Mouse (Mus musculus) liver, embryonic 12.5 days (tissue): ENCODE results near the gene Tfrc. TPM values are rescaled to one million over a fixed set of nuclear protein-coding genes. Genes with fewer than 3 reads are reported as not detected.
A peak's percentile ranks its signal among the peaks of the same experiment; 100 is the strongest.
"Not testable (repeated sequence)": the region's sequence is repeated elsewhere in the genome, so short reads cannot be mapped to it uniquely, and the experiment has no call there.

ENCODE experiments used
- ATAC-seq: fragments of 200-750 bp; cut with Nextera tagmentation; 2 replicates; pipeline ENCODE4 v1.8.0; 2017; ENCODE audit warnings: moderate number of reproducible peaks, mild to moderate bottlenecking, moderate library complexity
- H3K27ac ChIP-seq: fragments of 300-500 bp; sonication (generic); 2 replicates; pipeline ENCODE4 v1.5.1; 2016; ENCODE audit warnings: mild to moderate bottlenecking
- H3K27me3 ChIP-seq: fragments of 300-500 bp; sonication (generic); replicated peaks from 2 replicates; pipeline ENCODE4 v1.6.1; 2016; ENCODE audit warnings: mild to moderate bottlenecking, moderate library complexity
- H3K36me3 ChIP-seq: fragments of 300-500 bp; sonication (generic); 2 replicates; pipeline ENCODE4 v1.6.1; 2016; ENCODE audit warnings: mild to moderate bottlenecking, moderate library complexity
- H3K4me1 ChIP-seq: fragments of 300-500 bp; sonication (generic); 2 replicates; pipeline ENCODE4 v1.6.1; 2016
- H3K4me2 ChIP-seq: fragments of 300-500 bp; sonication (generic); 2 replicates; pipeline ENCODE4 v1.6.1; 2016; ENCODE audit warnings: mild to moderate bottlenecking, moderate library complexity
- H3K4me3 ChIP-seq: fragments of 300-500 bp; sonication (generic); 2 replicates; pipeline ENCODE4 v1.5.1; 2016; ENCODE audit warnings: mild to moderate bottlenecking, moderate library complexity
- H3K9ac ChIP-seq: fragments of 300-500 bp; sonication (generic); 2 replicates; pipeline ENCODE4 v1.6.1; 2016; ENCODE audit warnings: mild to moderate bottlenecking, moderate library complexity
- H3K9me3 ChIP-seq: fragments of 300-500 bp; sonication (generic); replicated peaks from 2 replicates; pipeline ENCODE4 v1.6.1; 2016; ENCODE audit warnings: mild to moderate bottlenecking, moderate library complexity
- WGBS: fragments of 180-500 bp; shearing (Covaris S2); methylation state at CpG from one replicate; pipeline ENCODE4 v1.1.7; 2016; ENCODE audit not compliant: insufficient replicate concordance; 5-methylcytosine and 5-hydroxymethylcytosine counted together
- polyA plus RNA-seq: library from polyadenylated mRNA; unstranded; fragments of >200 nt; fragmentation: Nextera tagmentation; extraction: Ambion mirVana; gene quantifications from 2 replicates; pipeline ENCODE4 v1.2.1, GENCODE M21; 2016

Tfrc gene
- polyA plus RNA-seq, 1 experiment from 2014 or later, result 327 TPM

DNA sequence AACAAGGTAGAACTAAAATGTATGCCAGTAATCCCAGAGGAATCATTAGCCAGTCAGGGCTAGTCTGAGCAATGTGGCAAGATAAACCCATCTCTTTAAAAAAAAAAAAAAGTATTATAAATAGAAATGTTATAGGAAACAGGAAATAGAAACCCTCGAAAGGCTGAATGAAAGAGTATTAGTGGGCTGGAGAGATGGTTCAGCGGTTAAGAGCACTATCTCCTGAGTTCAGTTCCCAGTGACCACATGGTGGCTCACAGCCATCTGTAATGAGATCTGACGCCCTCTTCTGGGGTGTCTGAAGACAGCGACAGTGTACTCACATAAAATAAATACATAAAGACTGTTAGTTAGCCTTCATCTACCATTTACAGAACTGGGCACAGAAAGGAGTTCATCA lies 5.3 kb downstream of the Tfrc start:
- Histone ChIP-seq H3K27me3 (no peaks in the 10 kb centered on the region), H3K27ac (peak overlapping the region; percentile 96), H3K36me3 (peaks cover 84% of the 10 kb centered on the region), H3K9ac (peak overlapping the region; percentile 56; the same call in 1 of the 2 replicates), H3K4me2 (peak overlapping the region; percentile 78), H3K4me3 (peak overlapping the region; percentile 23; the same call in 1 of the 2 replicates), H3K4me1 (peaks cover 33% of the 10 kb centered on the region), H3K9me3 (no peaks in the 10 kb centered on the region)
- WGBS, result 26% methylated on average over 4 of the region's 4 CpGs
- no peak for ATAC-seq

DNA sequence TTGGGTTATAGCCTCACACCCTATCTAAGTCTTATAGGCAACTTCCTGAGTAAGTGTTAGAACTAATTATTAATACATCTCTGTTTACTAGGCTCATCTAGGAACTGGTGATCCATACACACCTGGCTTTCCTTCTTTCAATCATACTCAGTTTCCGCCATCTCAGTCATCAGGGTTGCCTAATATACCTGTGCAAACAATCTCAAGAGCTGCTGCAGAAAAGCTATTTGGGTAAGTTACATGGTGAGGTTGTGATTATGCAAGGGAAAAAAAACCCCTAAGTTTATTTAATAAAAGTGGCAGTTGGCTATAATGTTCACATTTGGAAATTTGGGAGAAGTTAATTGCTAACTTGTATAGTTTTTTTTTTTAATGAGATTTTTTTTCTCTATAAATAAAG lies 10.2 kb downstream of the Tfrc start:
- Histone ChIP-seq H3K9ac (no peak overlapping the region), H3K4me1 (peaks cover 23% of the 10 kb centered on the region), H3K27ac (0 out of 2 replicates have a peak overlapping the region, but pooled peaks have one; percentile 18), H3K36me3 (peaks cover 100% of the 10 kb centered on the region), H3K4me3 (no peak overlapping the region), H3K27me3 (no peaks in the 10 kb centered on the region), H3K9me3 (no peaks in the 10 kb centered on the region), H3K4me2 (no peak overlapping the region)
- 85% methylated on average over 1 of the region's 1 CpGs for WGBS
- no peak for ATAC-seq

DNA sequence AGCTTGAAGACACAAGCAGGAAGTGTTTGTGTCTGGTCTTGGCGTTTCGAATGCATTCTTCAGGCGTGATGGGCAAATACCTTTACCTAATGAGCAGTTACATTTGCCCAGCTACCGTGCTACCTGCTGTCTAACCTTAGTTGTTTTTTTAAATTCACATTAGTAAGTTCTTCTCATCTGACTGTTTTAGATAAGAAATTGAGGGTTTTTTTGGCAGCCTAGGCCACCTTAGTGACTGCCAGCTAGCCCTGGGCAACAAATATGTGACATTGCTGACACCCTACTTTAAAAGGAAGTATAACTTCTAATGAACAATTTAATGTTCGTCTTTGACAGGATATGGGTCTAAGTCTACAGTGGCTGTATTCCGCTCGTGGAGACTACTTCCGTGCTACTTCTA lies 19.4 kb downstream of the Tfrc start:
- peak overlapping the region; percentile 7; the same call in 1 of the 2 replicates for H3K27ac ChIP-seq
- no peaks in the 10 kb centered on the region for H3K27me3 ChIP-seq
- no peaks in the 10 kb centered on the region for H3K9me3 ChIP-seq
- 0 out of 2 replicates have a peak, but pooled peaks cover 4% of the 10 kb centered on the region for H3K4me1 ChIP-seq
- H3K4me2 ChIP-seq, result no peak overlapping the region
- ATAC-seq, result no peak
- H3K9ac ChIP-seq, result no peak overlapping the region
- no peak overlapping the region for H3K4me3 ChIP-seq
- 88% methylated on average over 8 of the region's 8 CpGs for WGBS
- peaks cover 99% of the 10 kb centered on the region for H3K36me3 ChIP-seq

DNA sequence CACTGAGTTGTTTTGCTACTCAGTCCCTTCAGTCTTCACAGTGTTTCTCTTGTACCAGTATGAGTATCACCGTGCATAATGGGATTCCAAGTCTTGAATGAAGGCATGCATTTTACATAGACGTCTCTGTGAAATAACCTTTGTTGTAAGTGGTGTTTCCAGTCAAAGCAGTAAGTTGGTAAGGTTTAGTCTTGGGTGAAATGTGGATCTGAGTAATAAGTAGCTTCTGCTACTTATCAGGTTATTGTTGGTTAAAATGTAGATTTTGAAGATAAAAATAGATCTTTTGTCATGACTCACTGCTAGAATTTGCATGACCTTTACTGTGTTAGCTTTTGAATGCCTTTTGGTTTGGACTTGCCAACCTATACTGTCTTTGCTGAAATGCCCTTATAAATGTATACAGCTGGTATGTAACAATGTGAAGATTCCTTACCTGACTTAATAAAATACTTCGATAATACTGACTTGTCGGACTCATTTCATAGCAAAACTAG lies 23.7 kb downstream of the Tfrc start:
- H3K27me3 ChIP-seq, result peaks cover 3% of the 10 kb centered on the region
- H3K36me3 ChIP-seq, result peaks cover 66% of the 10 kb centered on the region
- ATAC-seq, result no peak
- H3K4me1 ChIP-seq, result no peaks in the 10 kb centered on the region; the same call in 1 of the 2 replicates
- H3K9me3 ChIP-seq, result no peaks in the 10 kb centered on the region
- 87% methylated on average over 4 of the region's 4 CpGs for WGBS
- H3K4me2 ChIP-seq, result no peak overlapping the region
- no peak overlapping the region for H3K27ac ChIP-seq
- no peak overlapping the region for H3K4me3 ChIP-seq
- H3K9ac ChIP-seq, result no peak overlapping the region

DNA sequence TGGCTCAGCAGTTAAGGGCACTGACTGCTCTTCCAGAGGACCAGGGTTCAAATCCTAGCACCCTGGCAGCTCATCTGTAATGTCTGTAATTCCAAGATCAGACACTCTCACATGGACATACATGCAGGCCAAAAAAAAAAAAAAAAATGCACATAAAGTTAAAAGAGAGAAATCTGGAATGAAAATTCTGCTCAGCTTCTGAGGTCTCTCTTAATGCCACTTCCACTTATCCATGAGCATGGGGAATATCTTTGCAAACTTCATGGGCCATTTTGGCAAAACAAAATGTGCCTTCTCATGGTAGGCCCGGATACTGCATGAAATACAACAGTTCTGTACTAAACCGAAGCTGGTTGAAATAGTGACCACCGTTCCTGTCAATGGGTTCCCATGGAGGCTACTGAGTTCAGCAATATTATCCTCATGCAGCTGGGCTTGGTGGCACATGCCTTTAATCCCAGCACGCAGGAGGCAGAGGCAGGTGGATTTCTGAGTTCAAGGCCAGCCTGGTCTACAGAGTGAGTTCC lies 24.8 kb downstream of the Tfrc start:
- Histone ChIP-seq H3K4me1 (peaks cover 8% of the 10 kb centered on the region), H3K27ac (peak overlapping the region; percentile 70), H3K9ac (no peak overlapping the region), H3K36me3 (peaks cover 54% of the 10 kb centered on the region), H3K4me2 (no peak overlapping the region), H3K9me3 (no peaks in the 10 kb centered on the region), H3K4me3 (no peak overlapping the region), H3K27me3 (peaks cover 7% of the 10 kb centered on the region)
- ATAC-seq, result peak; percentile 48
- 79% methylated on average over 4 of the region's 4 CpGs for WGBS

DNA sequence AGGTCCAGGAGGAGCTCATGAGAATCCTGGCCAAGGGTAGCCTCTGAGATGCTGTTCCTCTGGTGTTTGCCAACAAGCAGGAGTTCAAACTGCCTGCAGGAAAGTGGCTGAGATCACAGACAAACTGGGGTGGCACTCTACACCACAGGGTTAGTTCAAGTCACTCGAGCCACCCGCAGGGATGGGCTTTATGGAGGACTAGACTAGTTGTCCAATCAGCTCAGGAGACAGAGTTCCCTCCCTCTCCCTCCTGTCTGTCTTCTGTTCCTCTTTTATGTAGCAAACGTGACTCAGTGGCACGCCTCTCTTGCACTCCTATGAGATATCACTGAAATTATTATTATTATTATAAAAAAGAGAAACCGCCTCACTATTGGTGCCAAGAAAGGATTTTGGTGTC lies 25.5 kb downstream of the Tfrc start:
- Histone ChIP-seq H3K9me3 (no peaks in the 10 kb centered on the region), H3K9ac (no peak overlapping the region), H3K4me1 (peaks cover 10% of the 10 kb centered on the region), H3K27me3 (peaks cover 7% of the 10 kb centered on the region), H3K4me2 (no peak overlapping the region), H3K36me3 (peaks cover 48% of the 10 kb centered on the region), H3K27ac (peak overlapping the region; percentile 70), H3K4me3 (no peak overlapping the region)
- 61% methylated on average over 5 of the region's 5 CpGs for WGBS
- ATAC-seq, result peak; percentile 53

DNA sequence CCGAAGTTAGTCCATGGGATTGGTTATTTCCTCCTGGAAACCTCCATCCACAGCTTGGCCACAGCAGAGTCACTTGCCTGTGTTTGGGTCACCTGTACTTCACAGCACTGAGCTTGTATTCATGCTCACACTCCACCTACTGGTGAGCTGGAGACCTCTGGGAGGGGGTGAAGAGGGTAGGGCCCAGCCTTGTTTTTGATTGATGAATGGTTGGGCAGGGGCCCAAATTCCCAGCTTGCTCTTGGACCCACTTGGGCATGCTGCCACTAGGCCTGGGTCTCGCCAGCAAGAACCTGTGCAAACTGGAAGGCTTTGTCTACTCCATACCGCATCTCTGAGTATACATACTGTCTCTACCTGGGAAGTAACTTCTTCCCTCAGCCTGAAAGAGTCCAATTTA lies 26.6 kb downstream of the Tfrc start:
- H3K9ac ChIP-seq, result no peak overlapping the region
- peaks cover 10% of the 10 kb centered on the region for H3K4me1 ChIP-seq
- no peak overlapping the region for H3K4me2 ChIP-seq
- ATAC-seq, result no peak
- 75% methylated on average over 3 of the region's 3 CpGs for WGBS
- no peaks in the 10 kb centered on the region for H3K9me3 ChIP-seq
- peaks cover 36% of the 10 kb centered on the region for H3K36me3 ChIP-seq
- H3K4me3 ChIP-seq, result no peak overlapping the region
- H3K27me3 ChIP-seq, result peaks cover 7% of the 10 kb centered on the region
- no peak overlapping the region; the same call in 1 of the 2 replicates for H3K27ac ChIP-seq

DNA sequence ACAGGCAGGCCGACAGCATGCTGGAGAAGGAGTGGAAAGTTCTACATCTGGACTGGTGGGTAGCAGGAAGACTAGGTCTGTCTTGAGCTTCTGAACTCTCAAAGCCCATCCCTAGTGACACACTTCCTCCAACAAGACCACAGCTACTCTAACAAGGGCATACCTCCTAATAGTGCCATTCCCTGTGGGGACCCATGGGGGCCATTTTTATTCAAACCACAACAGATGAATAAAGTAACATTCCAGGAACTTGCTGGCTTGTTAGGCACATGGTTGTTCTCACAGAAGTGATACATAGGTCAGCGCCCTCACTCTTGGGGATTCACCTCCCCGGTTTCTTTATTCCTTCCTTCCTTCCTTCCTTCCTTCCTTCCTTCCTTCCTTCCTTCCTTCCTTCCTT lies 27.6 kb downstream of the Tfrc start:
- Histone ChIP-seq H3K9ac (no peak overlapping the region), H3K27ac (no peak overlapping the region), H3K27me3 (peaks cover 7% of the 10 kb centered on the region), H3K36me3 (peaks cover 26% of the 10 kb centered on the region), H3K4me1 (peaks cover 10% of the 10 kb centered on the region), H3K4me3 (no peak overlapping the region), H3K4me2 (no peak overlapping the region), H3K9me3 (no peaks in the 10 kb centered on the region)
- WGBS, result 68% methylated on average over 3 of the region's 3 CpGs
- ATAC-seq, result no peak

DNA sequence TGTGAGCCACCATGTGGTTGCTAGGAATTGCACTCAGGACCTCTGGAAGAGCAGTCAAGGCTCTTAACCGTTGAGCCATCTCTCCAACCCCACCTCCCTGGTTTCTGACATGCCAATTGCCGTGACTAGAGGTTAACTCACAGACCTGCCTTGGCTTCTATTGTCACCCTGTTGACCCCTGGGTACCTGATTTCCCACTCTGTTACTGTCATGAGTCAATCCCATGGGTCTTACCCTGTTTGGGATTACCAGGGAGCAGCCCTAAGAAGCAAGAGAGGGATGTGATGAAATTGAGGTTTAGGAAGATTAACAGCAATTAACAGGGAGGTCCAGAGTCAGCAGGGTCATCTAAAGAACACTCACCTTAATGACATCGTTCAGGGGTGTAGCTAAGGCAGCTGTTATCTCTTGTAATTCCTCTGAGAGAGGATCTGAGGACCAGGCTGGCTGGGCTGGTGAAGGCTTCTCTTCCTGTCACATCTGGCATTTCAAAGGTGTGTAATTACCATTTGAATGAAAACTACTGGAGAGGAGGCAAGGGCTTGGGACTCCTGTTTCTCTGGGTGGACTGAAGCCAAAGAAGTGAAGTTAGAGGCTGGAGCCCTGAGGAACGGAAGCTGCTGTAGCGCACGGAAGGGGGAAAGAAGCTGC lies 28.3 kb downstream of the Tfrc start:
- Histone ChIP-seq H3K4me2 (no peak overlapping the region), H3K4me3 (no peak overlapping the region), H3K4me1 (peaks cover 10% of the 10 kb centered on the region), H3K27ac (no peak overlapping the region), H3K36me3 (peaks cover 19% of the 10 kb centered on the region), H3K27me3 (peaks cover 7% of the 10 kb centered on the region), H3K9ac (no peak overlapping the region), H3K9me3 (no peaks in the 10 kb centered on the region)
- WGBS, result 30% methylated on average over 6 of the region's 6 CpGs
- no peak for ATAC-seq

DNA sequence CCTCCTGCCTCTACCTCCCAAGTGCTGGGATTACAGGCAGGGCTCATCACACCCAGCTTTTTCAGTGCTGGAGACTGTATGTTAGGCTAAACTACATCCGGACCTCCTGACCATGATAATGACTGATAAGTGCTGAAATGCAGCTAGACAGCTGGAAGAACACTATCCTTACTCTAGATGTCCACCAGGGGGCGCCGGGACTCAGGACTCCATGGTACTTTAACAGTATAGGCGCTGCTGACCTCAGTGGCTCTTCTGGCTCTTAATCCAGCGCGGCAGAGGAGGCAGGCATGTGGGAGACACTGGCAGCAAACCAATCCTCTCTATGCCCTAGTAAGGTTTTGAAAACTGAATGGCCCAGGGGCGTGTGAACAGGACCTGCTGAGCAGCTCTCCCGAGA lies 29.8 kb downstream of the Tfrc start:
- peaks cover 5% of the 10 kb centered on the region; the same call in 1 of the 2 replicates for H3K36me3 ChIP-seq
- peak; percentile 76 for ATAC-seq
- peaks cover 19% of the 10 kb centered on the region for H3K4me1 ChIP-seq
- H3K27me3 ChIP-seq, result peaks cover 7% of the 10 kb centered on the region
- H3K4me3 ChIP-seq, result no peak overlapping the region
- H3K9me3 ChIP-seq, result no peaks in the 10 kb centered on the region
- H3K9ac ChIP-seq, result no peak overlapping the region
- H3K27ac ChIP-seq, result no peak overlapping the region
- H3K4me2 ChIP-seq, result no peak overlapping the region; the same call in 1 of the 2 replicates
- 10% methylated on average over 8 of the region's 8 CpGs for WGBS

DNA sequence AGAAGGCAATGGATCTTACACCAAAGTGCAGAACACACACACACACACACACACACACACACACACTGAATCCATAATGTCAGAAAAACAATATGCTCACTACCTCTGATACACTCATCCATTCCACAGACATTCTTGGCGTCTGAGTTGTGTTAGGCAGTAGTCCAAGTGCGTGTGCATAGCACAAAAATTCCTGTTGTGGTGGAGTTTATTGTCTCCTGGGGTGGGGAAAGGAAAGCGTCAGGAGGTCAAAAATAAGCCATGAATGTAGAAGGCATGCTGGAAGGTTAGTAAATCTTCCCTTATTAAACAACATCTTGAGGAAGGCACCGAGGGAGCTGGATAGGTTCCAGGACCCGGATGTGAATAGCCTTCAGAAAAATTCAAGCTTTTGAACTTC lies 31.4 kb downstream of the Tfrc start:
- Histone ChIP-seq H3K4me2 (no peak overlapping the region), H3K27ac (no peak overlapping the region), H3K4me1 (peaks cover 29% of the 10 kb centered on the region), H3K9ac (no peak overlapping the region), H3K36me3 (no peaks in the 10 kb centered on the region), H3K27me3 (peaks cover 7% of the 10 kb centered on the region), H3K4me3 (no peak overlapping the region), H3K9me3 (no peaks in the 10 kb centered on the region)
- ATAC-seq, result no peak
- 77% methylated on average over 5 of the region's 5 CpGs for WGBS

DNA sequence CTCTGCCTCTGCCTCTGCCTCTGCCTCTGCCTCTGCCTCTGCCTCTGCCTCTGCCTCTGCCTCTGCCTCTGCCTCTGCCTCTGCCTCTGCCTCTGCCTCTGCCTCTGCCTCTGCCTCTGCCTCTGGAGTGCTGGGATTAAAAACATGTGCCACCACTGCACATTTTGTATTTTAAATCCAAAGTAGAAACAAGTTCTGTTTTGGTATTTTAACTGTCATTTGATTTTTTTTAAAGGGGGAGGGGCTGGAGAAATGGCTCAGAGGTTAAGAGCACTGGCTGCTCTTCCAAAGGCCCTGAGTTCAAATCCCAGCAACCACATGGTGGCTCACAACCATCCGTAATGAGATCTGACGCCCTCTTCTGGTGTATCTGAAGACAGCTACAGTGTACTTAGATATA lies 32.0 kb downstream of the Tfrc start:
- not testable (repeated sequence) for H3K4me2 ChIP-seq, H3K27me3 ChIP-seq, H3K36me3 ChIP-seq, H3K9me3 ChIP-seq, H3K27ac ChIP-seq, H3K9ac ChIP-seq, ATAC-seq, H3K4me3 ChIP-seq
- peaks cover 35% of the 10 kb centered on the region for H3K4me1 ChIP-seq
- WGBS, result 57% methylated on average over 2 of the region's 2 CpGs
